Mouse (Mus musculus) frontal cortex, postnatal 14 days (tissue): ENCODE measurements around the gene Rere.
"Not testable (repeated sequence)": the region's sequence is repeated elsewhere in the genome, so short reads cannot be mapped to it uniquely, and the experiment has no call there.

Experiments used
- DNase-seq, 2 experiments: peaks; one replicate each; pipeline ENCODE4 v3.0.0; 2022; ENCODE audit warnings: low spot score in 2 of 2

The Rere gene

DNA sequence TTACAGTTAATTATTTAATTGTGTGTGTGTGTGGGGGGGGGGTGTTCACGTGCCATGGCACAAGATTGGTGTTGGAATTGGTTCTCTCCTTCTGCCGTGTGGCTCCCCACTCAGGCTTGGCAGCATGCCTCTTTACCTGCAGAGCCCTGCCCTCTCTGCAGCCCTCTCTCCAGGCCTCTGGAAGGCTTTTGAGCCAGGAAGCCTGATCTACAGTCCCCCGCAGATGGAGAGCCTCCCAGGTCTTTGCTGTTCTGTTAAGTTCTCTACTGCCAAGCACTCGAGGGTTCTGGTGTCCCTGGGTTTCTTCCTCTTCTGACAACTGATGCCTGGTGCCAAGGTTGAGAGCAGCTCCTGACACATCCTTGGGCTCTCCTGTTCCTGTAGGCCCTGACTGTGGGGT is 27.0 kb upstream of the Rere start:
- DNase-seq, result no peak

DNA sequence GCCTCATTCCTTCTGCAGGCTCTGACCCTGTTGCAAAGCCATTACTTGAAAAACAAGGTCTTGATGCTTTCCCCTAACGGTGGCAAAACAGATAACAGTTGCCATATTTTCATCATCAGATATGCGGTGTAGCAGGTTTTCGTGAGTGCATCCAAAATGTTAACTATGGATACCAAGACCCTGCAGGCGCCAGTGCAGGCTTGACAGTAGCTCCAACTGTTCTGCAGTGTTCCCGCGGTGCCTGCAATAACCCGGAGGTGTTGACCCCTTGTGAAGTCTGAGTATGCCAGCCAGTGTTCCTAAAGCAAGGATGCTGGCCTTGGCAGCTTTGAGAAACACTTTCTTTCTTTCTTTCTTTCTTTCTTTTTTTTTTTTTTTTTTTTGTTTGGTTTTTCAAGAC is 26.3 kb upstream of the Rere start:
- no peak for DNase-seq

DNA sequence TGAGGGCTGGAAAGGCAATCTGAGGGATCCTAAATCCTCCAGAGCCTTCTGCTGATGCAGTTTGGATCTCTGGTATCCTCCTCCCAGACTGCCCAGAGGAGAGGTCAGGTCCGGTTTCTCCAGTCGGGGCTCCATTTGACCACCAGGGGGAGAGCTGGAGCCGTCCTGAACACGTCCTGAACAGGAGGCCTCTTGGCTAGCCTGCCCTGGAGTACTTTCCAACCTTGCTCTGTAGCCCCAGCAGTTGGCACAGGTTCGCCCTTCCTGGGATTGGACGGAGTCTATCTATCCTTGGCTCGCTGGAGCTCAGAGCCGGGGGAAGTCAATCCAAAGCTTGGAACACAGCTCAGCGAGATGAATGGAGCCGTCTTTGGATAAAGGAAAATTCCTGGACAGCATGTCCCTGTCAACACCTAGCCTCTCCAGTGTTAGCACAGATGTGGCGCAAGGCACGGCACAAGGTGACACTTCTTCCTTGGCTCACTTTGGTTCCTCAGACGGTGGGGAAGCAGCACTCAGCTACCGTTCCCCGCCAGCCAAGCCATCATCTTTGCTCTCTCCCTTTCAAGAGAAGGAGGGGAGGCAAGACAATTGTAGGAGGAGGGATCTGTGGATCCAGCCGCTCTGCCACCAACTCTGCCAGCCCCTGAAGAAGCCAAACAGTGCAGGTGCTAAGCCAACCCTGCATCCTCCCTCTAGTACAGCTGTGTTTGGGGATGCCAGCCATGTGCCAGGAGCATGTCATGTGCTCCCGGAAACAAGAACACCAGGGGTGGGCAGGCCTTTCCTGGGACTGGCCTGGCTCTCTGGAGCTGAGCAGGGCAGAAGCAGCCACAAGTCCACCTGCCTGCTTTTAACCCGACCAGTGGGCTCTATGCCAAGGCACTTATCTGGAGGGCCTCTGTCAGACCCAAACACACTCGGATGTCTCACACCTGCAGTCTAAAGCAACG is 23.9 kb upstream of the Rere start:
- no peak for DNase-seq

DNA sequence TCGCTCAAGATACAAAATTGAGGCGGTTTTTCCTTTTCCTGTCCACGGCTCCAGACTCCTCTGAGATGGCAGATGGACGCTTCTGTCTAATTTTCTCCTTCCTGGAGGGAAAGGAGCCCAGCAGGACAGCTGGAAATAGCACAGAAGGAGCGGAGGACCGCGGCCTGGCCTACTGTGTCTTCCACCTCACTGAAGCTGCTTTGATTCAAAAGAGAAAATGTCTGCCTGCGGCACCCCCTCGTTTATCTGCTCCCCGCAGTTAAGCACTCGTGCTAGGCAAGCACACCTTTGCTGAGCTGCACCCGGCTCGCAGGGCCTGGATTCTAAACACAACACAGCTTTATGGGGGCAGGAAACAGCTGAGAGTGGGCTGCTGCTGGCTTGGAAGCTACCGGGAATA is 23.1 kb upstream of the Rere start:
- DNase-seq, result no peak

DNA sequence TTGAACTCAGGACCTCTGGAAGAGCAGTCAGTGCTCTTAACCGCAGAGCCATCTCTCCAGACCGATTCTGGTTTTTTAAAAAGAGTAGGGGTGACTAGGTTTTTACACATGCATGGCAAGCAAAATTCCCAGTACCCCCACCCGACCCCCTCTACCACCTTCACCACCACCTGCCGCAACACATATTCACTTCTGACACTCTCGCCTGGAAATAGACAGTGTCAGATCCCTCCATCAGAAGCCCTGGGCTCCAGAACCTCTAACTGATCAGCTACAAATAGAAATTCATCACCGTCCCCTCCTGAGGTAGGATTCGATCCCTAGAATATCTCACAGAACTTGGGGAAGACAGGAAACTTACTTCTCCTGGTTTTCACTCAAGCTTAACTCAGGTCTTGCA is 21.9 kb upstream of the Rere start:
- DNase-seq, result no peak

DNA sequence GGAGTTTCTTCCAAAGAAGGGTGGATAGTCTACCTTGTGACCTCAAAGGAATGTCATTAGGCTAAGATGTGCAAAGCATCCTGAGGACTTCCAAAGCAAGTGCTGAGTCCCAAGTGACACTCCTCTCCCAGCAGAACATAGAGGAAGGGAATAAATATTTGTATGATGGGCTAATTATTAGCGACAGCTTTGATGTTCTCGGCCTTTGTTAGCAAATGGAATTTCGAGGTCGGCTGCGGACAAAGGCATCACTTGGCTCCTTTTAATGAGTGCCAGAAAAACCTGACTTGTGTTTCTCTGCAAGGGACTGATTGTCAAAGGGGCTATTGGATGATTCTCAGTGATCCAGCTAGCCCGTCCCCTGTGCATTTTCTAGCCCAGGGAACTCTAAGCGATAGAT is 21.3 kb upstream of the Rere start:
- no peak for DNase-seq

DNA sequence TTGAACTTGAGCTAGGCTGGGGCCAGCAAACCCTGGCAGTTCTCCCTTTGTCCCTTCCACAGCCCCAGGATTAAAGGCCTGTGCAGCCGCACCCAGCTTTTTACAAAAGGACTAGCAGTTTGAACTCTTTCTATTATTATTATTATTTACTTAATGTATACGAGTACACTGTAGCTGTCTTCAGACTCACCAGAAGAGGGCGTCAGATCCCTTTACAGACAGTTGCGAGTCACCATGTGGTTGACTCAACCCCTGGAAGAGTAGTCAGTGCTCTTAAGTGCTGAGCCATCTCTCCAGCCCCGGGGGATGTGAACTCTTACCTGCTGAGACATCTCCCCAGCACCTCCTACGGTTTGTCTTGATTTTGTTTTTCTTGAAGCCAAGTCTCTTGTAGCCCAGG is 20.7 kb upstream of the Rere start:
- no peak for DNase-seq

DNA sequence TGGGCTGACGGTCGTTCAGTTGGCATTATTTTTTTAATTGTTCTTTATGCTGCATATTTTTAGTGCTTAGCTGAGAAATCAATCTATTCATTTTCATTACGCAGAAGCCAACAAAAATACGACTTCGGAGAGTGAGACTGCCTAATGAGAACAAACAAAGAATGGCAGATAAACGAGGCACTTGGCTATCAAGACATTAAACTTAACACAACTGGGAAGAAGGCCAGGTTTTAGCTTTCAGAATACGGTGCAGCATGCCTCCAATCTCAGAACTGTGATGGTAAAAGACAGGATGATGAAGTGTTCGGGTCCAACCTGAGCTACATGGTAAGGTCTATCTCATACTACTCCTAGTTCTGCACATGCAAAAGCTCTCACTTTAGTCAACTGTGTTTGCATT is 19.1 kb upstream of the Rere start:
- DNase-seq, result no peak

DNA sequence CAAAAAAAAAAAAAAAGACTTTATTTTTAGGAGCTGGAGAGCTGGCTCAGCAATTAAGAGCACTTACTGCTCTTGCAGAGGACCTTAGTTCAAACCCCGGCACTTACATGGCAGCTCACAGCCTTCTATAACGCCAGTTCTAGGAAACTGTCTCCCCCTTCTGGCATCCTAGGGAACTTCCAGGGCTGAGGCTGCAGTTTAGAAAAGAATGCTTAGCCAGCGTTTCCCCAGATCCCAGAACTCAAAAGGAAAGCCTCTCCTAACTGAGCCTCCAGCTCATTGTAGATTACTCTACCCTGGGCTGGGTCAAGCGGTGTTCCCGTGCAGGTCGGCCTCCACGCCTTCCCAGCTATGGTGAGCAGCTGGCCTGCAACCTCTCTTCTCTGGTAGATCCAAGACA is 16.5 kb upstream of the Rere start:
- no peak for DNase-seq

DNA sequence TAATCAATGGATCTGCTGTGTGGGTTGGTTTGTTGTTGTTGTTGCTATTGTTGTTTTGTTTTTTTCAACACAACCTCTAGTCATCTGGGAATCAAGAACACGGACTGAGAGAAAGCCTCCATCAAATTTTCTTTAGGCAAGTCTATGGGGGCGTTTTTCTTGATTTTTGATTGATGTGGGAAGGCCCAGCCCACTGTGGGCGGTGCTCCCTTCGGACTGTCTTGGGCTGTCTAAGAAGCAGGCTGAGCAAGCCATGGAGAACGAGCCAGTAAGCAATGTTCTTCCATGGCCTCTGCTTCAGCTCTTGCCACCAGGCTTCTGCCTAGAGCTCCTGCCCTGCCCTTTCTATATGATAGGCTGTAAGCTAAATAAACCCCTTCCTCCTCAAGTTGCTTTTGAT is 16.0 kb upstream of the Rere start:
- DNase-seq, result no peak

DNA sequence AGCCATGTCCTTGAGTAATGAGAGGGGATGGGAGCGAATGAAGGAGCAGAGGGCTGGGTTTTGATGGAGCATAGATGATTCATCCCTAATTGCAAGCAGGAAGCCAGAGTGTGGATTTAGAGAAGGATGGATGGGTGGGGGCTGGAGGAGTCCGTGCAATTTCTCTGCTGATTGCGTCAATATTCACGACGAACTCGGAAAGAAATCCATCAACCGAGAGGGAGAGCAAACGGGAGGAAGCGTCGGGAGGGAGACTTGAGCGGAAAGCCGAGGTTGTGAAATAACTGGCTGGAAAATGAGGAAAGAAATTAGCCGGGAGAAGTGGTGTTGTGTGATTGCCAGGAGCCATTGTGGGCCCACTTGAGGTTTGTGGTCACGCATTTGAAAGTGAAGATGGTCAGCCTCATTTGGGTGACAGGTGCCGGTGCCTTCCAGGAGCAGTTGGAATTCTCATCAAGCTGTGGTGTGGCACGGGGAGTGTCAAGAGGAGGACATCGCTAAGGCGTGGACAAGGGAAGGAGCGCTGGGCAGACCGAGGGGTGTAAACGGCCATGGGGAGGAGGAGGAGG is 14.7 kb upstream of the Rere start:
- DNase-seq, result no peak

DNA sequence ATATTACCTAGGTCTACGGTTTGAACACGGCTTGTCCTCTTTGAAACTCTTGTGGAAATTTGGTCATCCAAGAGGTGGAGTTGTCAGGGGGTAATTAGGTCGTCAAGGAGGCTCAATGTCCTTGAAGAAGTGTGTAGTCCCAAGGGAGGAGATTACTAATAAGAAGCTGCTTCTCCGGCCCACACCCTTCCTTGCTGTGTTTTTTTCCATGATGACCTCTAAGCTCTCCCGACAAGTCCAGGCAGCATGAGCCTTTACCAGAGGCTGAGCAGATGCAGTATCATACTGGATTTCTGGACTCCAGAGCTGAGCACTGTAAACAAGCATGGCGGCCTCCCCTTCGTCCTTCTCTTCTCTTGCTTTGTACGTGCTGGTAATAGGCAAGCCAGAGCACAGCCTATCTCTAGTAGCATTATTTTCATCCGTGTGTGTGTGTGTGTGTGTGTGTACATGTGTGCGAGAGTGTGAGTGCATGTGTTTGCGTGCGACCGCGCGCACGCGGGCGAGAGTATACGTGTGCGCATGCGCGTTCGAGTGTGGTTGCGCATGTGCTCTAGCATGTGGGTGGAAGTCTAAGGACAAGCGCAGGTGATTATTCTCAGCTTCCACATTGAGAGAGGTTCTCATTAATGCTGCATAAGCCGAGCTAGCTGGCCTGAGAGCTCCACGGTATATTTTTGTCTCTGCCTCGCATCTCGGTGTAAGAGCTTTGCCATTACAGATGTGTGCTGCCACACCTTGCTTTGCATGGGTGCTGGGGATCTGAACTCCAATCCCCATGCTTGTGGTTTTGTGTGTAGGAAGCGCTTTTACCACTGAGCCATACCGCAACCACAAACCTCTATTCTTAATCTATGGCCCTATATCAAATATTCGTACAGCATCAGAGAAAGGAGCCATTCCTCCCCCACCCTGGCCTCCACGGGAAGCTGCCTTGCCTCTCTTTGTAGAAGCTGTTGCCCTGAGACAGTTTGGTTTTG is 12.5 kb upstream of the Rere start:
- no peak for DNase-seq

DNA sequence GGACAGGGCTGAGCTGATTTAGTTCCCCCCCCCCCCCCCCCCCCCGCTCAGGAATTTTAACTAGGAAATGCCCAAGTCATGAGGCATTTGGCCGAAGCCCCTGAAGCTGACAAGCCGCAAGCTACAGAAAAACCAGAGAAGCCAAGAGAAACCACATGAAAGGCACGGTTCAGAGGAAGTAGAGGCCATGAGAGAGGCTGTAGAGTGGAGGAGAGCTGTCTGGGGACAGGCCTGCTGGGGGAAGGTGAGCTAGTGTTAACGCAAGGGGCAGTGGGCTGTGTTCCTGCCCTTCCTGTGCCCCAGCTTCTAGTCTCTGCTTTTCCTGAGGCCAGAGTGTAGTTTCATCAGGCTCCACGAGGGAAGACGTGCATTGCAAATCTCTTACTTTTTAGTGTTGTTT is 11.8 kb upstream of the Rere start:
- DNase-seq, result no peak

DNA sequence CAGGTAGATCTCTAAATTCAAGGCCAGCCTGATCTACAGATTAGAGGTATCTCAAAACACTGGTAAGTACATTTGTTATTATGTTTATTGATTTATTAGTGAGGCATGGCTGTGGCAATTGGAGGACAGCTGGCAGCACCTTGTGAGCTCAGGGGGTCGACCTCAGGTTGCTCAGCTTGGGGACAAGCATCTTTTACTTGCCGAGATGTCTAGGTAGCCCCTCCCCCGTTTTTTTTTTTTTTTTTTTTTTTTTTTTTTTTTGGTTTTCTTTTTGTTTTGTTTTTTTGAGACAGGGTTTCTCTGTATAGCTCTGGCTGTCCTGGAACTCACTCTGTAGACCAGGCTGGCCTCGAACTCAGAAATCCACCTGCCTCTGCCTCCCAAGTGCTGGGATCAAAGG is 10.7 kb upstream of the Rere start:
- DNase-seq, result not testable (repeated sequence)

DNA sequence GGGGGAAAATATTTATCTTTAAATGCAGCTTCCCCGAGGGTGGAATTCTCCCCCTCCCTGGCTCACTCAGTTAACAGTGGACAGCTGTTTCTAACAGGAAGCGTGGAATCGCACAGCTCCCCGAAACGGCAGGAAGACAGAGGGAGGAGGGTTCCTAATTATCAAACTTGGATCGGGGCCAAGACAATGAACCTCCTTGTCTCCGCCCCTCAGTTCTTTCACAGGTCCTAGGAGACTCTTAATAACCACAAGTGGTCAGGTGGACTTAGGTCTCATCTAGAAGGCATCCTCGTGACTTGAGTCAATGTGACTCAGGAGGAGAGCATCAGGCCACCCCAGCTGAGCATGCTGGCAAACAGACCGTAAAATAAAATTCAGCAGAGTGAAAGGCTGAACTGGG is 8.7 kb upstream of the Rere start:
- no peak for DNase-seq

DNA sequence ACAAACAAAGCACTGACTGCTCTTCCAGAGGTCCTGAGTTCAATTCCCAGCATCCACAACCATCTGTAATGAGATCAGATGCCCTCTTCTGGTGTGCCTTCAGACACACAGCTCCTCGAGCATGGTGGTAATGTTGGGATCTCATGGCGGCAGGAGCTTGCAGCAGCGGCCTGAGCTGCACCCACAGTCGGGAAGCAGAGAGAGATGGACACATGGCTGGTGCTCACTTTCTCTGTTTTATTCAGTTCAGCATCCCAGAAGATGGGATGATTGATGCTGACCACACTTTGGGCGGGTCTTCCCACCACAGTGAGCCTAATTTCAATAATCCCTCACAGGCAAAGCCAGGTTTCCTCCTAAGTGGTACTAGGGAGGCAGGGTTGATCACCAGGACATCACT is 5.9 kb upstream of the Rere start:
- DNase-seq, result no peak

DNA sequence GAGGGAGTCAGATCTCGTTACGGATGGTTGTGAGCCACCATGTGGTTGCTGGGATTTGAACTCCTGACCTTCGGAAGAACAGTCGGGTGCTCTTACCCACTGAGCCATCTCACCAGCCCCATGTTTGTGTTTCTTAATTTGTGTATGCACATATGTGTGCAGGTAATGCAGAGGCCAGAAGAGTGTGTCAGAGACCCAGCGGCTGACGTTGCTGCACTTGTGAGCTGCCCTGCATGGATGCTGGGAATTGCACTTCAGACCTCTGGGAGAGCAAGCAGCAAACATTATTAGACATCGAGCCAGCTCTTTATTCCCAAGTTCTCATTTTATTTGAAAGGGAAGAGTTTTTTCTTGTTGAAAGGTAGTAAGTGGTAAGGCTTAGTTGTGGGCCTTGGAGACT is 2.1 kb upstream of the Rere start:
- not testable (repeated sequence) for DNase-seq

DNA sequence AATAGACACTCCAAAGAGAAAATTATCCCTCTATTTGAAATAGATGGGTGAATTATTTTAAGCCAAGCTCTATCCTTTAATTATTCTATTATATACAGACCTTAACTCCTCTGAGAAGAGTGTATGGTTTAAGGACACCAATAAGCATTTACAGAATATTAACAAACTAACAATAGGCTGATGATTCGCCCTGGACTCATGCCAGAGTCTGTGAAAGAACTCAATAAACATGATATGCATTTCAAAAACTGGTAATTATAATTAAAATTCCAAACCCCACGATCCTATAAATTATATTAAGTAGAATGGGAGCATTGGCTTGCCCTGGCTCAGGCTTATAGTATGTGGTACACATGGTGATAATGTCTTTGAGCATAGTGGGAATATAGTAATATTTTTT is 1.4 kb upstream of the Rere start:
- no peak for DNase-seq

DNA sequence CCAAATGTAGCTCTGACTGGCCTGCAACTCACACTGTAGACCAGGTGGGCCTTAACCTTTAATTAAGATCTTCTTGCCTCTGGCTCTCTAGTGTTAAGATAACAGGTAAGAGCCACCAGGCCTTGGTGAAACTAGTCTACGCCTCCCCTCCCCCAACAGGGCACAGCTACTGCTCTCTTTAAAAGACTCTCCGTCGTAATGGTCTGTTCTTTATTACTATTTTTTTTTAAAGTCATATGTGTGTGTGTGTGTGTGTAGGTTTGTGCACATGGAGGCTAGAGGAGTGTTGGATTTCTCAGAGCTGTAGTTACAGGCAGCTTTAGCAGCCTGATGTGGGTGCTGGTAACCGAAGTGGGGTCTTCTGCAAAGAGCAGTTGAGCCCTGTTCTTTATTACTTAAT is 987 bp upstream of the Rere start:
- no peak for DNase-seq

DNA sequence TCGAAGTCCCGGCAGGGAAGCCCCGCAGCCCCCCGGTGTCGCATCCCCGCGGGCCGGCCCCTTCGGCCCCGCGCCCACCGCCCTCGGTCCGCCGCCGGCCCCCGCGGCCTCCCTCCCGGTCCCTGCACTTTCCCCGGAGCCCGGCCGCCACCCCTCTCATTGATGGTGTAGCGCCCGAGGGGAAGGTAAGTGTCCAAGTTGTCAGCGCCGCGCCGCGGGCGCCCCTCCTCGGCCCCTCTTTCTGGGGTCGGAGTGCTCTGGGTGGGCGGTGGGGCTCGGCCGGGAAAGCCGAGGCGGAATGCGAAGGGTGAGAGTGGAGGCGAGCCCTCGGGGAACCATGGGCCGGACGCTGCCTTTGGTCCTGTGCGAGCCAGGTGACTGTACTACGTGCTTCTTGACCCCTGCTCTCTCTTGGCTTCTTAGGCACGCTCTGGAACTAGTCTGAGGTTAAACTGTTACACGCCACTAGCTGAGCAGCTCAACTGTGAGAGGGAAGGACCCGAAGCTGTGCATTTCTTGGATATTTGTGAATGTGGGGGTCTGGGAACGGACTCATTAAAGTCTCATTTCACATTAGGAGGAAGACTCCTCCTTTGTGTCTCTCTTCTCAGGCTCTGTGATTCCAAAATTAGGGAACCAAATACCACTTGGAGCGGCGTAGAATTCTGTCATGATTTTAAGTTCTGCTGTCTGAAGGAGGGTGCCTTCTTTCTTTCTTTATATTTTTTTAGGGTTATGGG is 615 bp downstream of the Rere start:
- DNase-seq, result peak; percentile 21 to 34

DNA sequence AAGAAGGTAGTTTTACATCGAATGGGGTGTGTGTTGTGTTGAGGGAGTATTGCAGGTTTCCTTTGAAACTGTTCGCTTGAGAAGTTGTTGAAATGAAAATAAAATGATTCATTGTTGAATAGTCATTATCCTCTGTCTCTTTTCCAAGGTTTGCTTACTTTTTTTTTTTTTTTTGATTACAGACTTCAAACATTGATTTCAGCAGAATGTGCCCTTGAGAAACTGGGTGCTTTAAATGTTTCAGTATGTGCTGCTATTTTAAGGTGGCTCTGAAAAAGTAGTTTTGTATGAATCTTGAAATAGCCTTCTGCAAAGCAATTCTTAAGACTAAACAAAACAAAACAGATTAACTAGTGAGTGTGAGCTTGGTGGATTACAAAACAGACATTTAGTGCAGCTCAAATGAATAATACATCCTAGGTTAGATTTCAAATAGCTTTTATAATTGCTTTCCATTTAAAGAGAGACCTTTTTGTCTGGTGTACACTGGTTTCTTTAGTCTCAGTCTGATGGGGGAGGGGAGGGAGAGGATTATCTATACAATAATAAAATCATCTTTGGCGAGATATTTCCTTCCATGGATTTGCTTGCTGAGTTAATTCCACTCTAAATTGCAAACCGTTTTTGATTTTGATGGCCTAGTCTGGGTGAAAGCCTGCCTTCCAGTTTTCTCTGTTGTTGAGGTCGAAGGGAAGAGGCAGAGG is 1.3 kb downstream of the Rere start:
- DNase-seq, result no peak
